Mouse (Mus musculus): Measurements from ENCODE around the gene Ankle2. TPM values are rescaled to one million over a fixed set of nuclear protein-coding genes. Genes with fewer than 3 reads are reported as not detected.

The Ankle2 gene
- polyA plus RNA-seq (2015; fragmentation: Nextera tagmentation; extraction: Ambion mirVana): 15.5 and 18.0 TPM in 2 replicates

DNA sequence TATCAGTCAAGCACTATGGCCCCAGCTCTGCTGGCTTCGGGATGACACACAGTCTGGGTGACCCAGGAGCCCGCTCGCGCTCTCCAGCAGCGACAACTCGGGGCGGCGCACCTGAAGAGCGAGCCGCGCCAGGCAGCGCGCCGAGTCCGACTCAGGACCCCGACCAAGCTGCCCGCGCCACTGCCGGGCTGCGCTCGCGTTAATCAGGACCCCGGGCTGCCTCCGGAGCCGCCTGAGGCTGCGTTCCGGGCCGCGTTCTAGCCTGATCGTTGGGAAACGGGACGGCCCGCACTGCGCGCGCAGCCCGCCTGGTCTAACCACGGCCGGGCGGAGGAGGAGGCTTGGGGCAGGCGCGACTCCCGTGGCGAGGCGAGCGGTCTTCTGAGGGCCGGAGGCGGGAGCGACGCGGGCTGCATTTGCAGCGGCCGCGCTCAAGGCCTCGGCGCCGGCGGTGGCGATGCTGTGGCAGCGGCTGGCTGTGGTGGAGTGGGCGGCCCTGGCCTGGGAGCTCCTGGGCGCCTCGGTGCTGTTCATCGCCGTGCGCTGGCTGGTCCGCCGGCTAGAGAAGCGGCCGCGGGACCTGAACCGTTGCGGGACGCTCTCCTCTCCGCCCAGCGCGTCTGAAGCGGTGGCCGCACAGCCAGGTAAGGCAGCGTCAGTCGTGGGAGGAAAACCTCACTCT is at the start of gene Ankle2:
TSS of gene Ankle2 (plus strand) at position 225 of the 682 bp plus-strand sequence.
- TF ChIP-seq CTCF (IDR thresholded peaks at IDR 0.05) (0 out of 2 replicates have a peak, but pooled peaks have one; percentile 12), EP300 (IDR thresholded peaks at IDR 0.05) (no peak)
- Histone ChIP-seq H3K27me3 (replicated peaks; ENCODE audit: insufficient read depth, low read length) (no peaks in the 10 kb centered on the region), H3K4me1 (ENCODE audit: insufficient read depth, low read depth, low read length) (no peaks in the 10 kb centered on the region; the same call in 1 of the 2 replicates), H3K9me3 (ENCODE audit: low read length) (no peaks in the 10 kb centered on the region), H3K4me2 (replicated peaks; ENCODE audit: low read depth, low read length) (peak within 1 kb of the TSS; percentile 80), H3K4me3 (ENCODE audit: low read depth, low read length) (peak within 1 kb of the TSS; percentile 96), H3K27ac (ENCODE audit: low read length) (peak within 1 kb of the TSS; percentile 96), H3K36me3 (ENCODE audit: insufficient read depth, low read length) (0 out of 2 replicates have a peak, but pooled peaks cover 5% of the 10 kb centered on the region), H3K9ac (replicated peaks; ENCODE audit: low read depth) (peak within 1 kb of the TSS; percentile 89)
- ATAC-seq: peak; percentile 97
- peak; percentile 94 for DNase-seq (ENCODE audit: low spot score)
- WGBS: under 1% methylated on average over 74 of the region's 81 CpGs

DNA sequence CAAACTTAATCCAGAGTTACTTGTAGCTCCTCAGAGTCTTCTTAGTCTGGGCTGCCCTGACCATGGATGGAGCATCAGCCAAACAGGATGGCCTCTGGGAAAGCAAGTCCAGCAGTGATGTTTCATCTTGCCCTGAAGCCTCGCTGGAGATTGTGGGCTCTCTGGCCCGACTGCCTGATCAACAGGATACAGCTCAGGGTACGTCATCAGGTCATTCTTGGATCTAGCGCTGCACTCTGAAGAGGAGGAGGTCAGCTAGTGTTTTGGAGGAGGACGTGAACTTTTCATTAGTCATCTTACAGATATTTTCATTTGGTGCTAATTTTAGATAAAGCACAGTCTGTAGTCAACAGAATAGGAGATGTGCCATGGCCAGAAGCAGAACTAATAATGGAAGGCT is 49.1 kb upstream of the Ankle2 start:
- DNase-seq (ENCODE audit: low spot score): no peak
- no peak for TF ChIP-seq EP300 (IDR thresholded peaks at IDR 0.05)
- no peak for TF ChIP-seq CTCF (IDR thresholded peaks at IDR 0.05)
- WGBS: 91% methylated on average over 5 of the region's 5 CpGs

DNA sequence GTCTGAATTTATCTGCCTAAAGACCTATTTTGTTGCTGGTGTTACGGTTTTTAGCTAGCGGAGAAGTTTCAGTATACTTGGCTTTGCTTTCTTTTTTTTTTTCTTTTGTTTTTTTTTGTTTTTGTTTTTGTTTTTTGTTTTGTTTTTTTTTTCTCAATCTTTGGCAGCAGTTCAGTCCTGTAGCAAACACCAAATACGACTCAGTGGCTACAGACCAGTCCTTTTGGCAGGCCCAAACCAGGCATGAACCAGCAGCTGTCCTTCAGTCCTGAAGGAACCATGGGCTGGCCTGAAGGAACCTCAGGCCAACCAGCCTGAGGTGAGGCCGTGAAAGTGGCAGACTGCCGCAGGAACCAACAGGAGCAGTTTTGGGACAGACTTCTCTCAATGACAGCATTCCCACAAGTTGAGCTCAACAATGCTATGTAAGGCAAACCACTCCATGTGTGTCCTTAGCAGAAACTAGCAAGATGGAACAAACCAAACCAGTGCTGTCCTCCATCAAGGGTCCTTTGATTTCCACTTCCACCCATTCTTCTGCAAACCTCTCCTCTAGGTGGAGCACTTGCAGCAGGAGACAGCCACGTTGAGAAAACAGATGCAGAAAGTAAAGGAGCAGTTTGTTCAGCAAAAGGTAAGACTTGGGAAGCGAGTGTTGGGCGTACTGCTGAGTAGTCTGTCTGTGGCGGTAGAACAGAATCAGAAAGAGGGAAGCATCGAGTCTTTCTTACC is 27.5 kb upstream of the Ankle2 start:
- no peak overlapping the region for H3K27ac ChIP-seq (ENCODE audit: low read length)
- no peak overlapping the region for H3K4me2 ChIP-seq (replicated peaks; ENCODE audit: low read depth, low read length)
- H3K9ac ChIP-seq (replicated peaks; ENCODE audit: low read depth): no peak overlapping the region
- 88% methylated on average over 10 of the region's 10 CpGs for WGBS
- ATAC-seq: no peak
- H3K9me3 ChIP-seq (ENCODE audit: low read length): no peaks in the 10 kb centered on the region
- peaks cover 50% of the 10 kb centered on the region for H3K36me3 ChIP-seq (ENCODE audit: insufficient read depth, low read length)
- DNase-seq (ENCODE audit: low spot score): no peak
- no peaks in the 10 kb centered on the region for H3K4me1 ChIP-seq (ENCODE audit: insufficient read depth, low read depth, low read length)
- no peaks in the 10 kb centered on the region for H3K27me3 ChIP-seq (replicated peaks; ENCODE audit: insufficient read depth, low read length)
- H3K4me3 ChIP-seq (ENCODE audit: low read depth, low read length): no peak overlapping the region
- TF ChIP-seq CTCF (IDR thresholded peaks at IDR 0.05): peak; percentile 44; the same call in 1 of the 2 replicates
- TF ChIP-seq EP300 (IDR thresholded peaks at IDR 0.05): no peak

More for the DNA sequence above, 49.1 kb upstream of the Ankle2 start:
- Histone ChIP-seq H3K9me3 (ENCODE audit: low read length) (no peaks in the 10 kb centered on the region), H3K27ac (ENCODE audit: low read length) (no peak overlapping the region), H3K27me3 (replicated peaks; ENCODE audit: insufficient read depth, low read length) (no peaks in the 10 kb centered on the region), H3K9ac (replicated peaks; ENCODE audit: low read depth) (no peak overlapping the region), H3K4me1 (ENCODE audit: insufficient read depth, low read depth, low read length) (peaks cover 7% of the 10 kb centered on the region; the same call in 1 of the 2 replicates), H3K36me3 (ENCODE audit: insufficient read depth, low read length) (peaks cover 25% of the 10 kb centered on the region; the same call in 1 of the 2 replicates), H3K4me2 (replicated peaks; ENCODE audit: low read depth, low read length) (no peak overlapping the region), H3K4me3 (ENCODE audit: low read depth, low read length) (no peak overlapping the region)
- ATAC-seq: no peak

DNA sequence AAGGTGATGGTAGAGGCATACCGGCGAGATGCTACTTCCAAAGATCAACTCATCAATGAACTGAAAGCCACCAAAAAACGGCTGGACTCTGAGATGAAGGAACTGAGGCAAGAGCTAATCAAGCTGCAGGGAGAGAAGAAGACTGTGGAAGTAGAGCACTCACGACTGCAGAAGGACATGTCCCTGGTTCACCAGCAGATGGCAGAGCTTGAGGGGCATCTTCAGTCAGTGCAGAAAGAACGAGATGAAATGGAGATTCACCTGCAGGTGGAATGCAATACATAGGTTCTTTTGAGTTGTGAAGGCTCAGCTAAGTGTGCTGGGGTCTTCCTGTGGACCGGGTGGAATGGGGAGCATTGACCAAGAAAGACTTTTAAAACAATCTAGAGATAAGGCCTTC is 26.0 kb upstream of the Ankle2 start:
- H3K27me3 ChIP-seq (replicated peaks; ENCODE audit: insufficient read depth, low read length): no peaks in the 10 kb centered on the region
- H3K9ac ChIP-seq (replicated peaks; ENCODE audit: low read depth): no peak overlapping the region
- no peak overlapping the region for H3K4me2 ChIP-seq (replicated peaks; ENCODE audit: low read depth, low read length)
- no peak for ATAC-seq
- peaks cover 60% of the 10 kb centered on the region for H3K36me3 ChIP-seq (ENCODE audit: insufficient read depth, low read length)
- H3K27ac ChIP-seq (ENCODE audit: low read length): no peak overlapping the region
- TF ChIP-seq EP300 (IDR thresholded peaks at IDR 0.05): no peak
- TF ChIP-seq CTCF (IDR thresholded peaks at IDR 0.05): peak; percentile 43
- no peak for DNase-seq (ENCODE audit: low spot score)
- no peaks in the 10 kb centered on the region for H3K4me1 ChIP-seq (ENCODE audit: insufficient read depth, low read depth, low read length)
- no peaks in the 10 kb centered on the region for H3K9me3 ChIP-seq (ENCODE audit: low read length)
- H3K4me3 ChIP-seq (ENCODE audit: low read depth, low read length): no peak overlapping the region
- whole genome bisulfite sequencing: 73% methylated on average over 6 of the region's 6 CpGs

DNA sequence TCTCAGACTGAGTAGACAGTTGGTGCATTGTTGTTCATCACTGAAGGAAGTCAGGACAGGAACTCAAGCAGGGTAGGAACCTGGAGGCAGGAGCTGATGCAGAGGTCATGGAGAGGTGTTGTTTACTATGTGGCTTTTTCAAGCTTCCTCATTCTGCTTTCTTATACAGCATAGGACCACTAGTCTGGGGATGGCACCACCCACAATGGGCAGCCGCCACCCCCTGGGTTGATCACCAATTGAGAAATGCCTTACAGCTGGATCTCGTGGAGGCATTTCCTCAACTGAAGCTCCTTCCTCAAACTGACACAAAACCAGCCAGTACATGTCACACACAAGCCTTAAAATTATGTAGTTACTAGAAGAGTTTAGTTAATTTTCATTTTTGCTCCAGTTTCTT is 19.5 kb upstream of the Ankle2 start:
- H3K9me3 ChIP-seq (ENCODE audit: low read length): no peaks in the 10 kb centered on the region
- no peaks in the 10 kb centered on the region for H3K4me1 ChIP-seq (ENCODE audit: insufficient read depth, low read depth, low read length)
- no peak overlapping the region for H3K4me3 ChIP-seq (ENCODE audit: low read depth, low read length)
- H3K36me3 ChIP-seq (ENCODE audit: insufficient read depth, low read length): peaks cover 65% of the 10 kb centered on the region
- no peak overlapping the region for H3K4me2 ChIP-seq (replicated peaks; ENCODE audit: low read depth, low read length)
- DNase-seq (ENCODE audit: low spot score) (peak; percentile 7), ATAC-seq (no peak)
- H3K27me3 ChIP-seq (replicated peaks; ENCODE audit: insufficient read depth, low read length): no peaks in the 10 kb centered on the region
- TF ChIP-seq CTCF (IDR thresholded peaks at IDR 0.05) (no peak), EP300 (IDR thresholded peaks at IDR 0.05) (no peak)
- H3K9ac ChIP-seq (replicated peaks; ENCODE audit: low read depth): no peak overlapping the region
- 74% methylated on average over 2 of the region's 2 CpGs for WGBS
- no peak overlapping the region for H3K27ac ChIP-seq (ENCODE audit: low read length)

DNA sequence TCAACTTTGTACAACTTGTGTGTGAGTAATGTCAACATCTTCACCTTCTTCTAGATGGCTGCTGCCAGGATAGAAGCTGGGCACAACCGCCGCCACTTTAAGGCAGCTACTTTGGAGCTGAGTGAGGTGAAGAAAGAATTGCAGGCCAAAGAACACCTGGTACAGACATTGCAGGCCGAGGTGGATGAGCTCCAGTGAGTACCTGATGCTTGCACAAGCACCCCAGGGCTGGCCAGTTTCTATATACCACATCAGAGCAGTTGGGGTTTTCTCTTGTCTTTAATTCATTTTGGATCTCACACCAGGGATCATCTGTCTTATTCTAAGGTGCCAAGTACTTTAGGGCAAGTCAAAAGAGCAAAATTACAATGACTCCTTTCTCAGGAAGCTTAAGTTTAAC is 14.0 kb upstream of the Ankle2 start:
- TF ChIP-seq EP300 (IDR thresholded peaks at IDR 0.05): no peak
- no peak for TF ChIP-seq CTCF (IDR thresholded peaks at IDR 0.05)
- Histone ChIP-seq H3K36me3 (ENCODE audit: insufficient read depth, low read length) (peaks cover 57% of the 10 kb centered on the region), H3K9me3 (ENCODE audit: low read length) (no peaks in the 10 kb centered on the region), H3K27me3 (replicated peaks; ENCODE audit: insufficient read depth, low read length) (no peaks in the 10 kb centered on the region), H3K4me3 (ENCODE audit: low read depth, low read length) (no peak overlapping the region), H3K27ac (ENCODE audit: low read length) (no peak overlapping the region), H3K4me2 (replicated peaks; ENCODE audit: low read depth, low read length) (no peak overlapping the region), H3K4me1 (ENCODE audit: insufficient read depth, low read depth, low read length) (no peaks in the 10 kb centered on the region), H3K9ac (replicated peaks; ENCODE audit: low read depth) (no peak overlapping the region)
- 95% methylated on average over 3 of the region's 3 CpGs for WGBS
- DNase-seq (ENCODE audit: low spot score) (no peak), ATAC-seq (no peak)
